Mouse (Mus musculus): ENCODE results near the gene Pitx3. TPM values are rescaled to one million over a fixed set of nuclear protein-coding genes. Genes with fewer than 3 reads are reported as not detected.
"Not testable (repeated sequence)": the region's sequence is repeated elsewhere in the genome, so short reads cannot be mapped to it uniquely, and the experiment has no call there.

Gene Pitx3
- polyA plus RNA-seq, 1 experiment from 2014 or later = not detected

DNA sequence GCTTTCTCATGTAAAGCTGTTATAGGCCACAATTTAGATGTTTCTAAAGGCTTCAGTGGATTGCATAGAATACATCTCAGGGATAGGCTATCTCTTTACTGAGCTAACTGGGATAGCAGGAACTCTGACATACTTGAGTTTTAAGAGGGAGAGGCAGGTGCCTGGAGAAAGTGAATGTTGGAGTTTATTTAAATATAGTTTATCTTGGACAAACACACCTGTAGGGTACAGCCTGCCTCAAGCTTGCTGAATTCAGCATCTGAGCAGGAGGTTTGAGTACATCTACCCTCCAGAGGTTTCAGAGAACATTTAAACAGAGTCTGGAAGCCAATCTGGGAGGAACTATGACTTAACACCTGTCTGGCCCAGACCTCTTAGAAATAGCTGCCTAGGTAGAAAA, 27.0 kb upstream of the Pitx3 start:
- Histone ChIP-seq H3K4me1 (replicated peaks; ENCODE audit: control insufficient read depth, insufficient read depth, low read length) (no peaks in the 10 kb centered on the region), H3K36me3 (ENCODE audit: control insufficient read depth, insufficient read depth) (peaks cover 14% of the 10 kb centered on the region), H3K9me3 (ENCODE audit: control insufficient read depth) (no peaks in the 10 kb centered on the region), H3K27me3 (replicated peaks; ENCODE audit: control insufficient read depth, insufficient read depth, low read length) (no peaks in the 10 kb centered on the region), H3K4me3 (ENCODE audit: low read depth, low read length) (no peak overlapping the region), H3K9ac (ENCODE audit: low read depth, low read length) (no peak overlapping the region), H3K4me2 (replicated peaks; ENCODE audit: low read depth) (no peak overlapping the region), H3K27ac (ENCODE audit: low read depth, low read length) (no peak overlapping the region)
- no peak for TF ChIP-seq CTCF (IDR thresholded peaks at IDR 0.05; ENCODE audit: low read depth)
- no peak for ATAC-seq

DNA sequence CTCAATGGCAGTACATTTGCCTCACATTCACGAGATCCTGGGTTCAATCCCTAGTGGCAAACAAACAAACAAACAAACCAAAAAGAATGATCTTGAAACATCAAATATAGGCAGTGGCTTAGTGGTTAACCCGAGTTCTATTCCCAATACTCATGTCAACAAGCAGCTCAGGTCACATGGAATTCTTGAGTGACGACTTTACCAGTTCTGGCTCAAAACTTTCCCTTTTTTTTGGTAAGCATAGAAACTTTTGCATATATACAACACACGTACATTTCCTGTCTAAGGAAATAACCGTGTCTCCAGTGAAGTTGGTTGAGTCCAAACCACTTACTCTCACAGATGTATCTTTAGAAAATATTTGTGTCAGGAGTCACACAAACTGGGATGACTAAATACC, 24.4 kb upstream of the Pitx3 start:
- Histone ChIP-seq H3K9me3 (ENCODE audit: control insufficient read depth) (no peaks in the 10 kb centered on the region), H3K27ac (ENCODE audit: low read depth, low read length) (no peak overlapping the region), H3K4me3 (ENCODE audit: low read depth, low read length) (no peak overlapping the region), H3K4me1 (replicated peaks; ENCODE audit: control insufficient read depth, insufficient read depth, low read length) (no peaks in the 10 kb centered on the region), H3K36me3 (ENCODE audit: control insufficient read depth, insufficient read depth) (peaks cover 14% of the 10 kb centered on the region), H3K4me2 (replicated peaks; ENCODE audit: low read depth) (no peak overlapping the region), H3K9ac (ENCODE audit: low read depth, low read length) (no peak overlapping the region), H3K27me3 (replicated peaks; ENCODE audit: control insufficient read depth, insufficient read depth, low read length) (no peaks in the 10 kb centered on the region)
- no peak for TF ChIP-seq CTCF (IDR thresholded peaks at IDR 0.05; ENCODE audit: low read depth)
- whole genome bisulfite sequencing = 70% methylated on average over 5 of the region's 5 CpGs
- no peak for ATAC-seq

DNA sequence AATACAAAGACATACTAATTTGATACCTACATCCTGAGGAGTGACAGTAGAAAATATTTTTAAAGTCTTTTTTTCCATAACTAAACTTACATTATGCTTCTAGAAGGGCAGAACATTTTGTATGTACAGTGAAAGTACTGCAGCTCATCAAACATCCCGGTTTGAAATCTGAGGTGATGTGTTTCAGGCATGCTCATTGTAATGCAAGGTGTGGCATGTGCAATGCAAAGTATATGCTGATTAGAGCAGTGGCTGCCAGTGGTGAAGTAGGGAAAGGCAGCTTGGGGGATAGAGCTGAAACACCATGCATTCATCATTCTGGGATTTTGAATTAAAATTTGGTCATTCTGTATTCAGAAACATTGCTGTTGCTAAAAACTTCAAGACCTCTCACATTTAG, 21.8 kb upstream of the Pitx3 start:
- no peak for ATAC-seq
- H3K4me3 ChIP-seq (ENCODE audit: low read depth, low read length) = no peak overlapping the region
- peaks cover 27% of the 10 kb centered on the region for H3K36me3 ChIP-seq (ENCODE audit: control insufficient read depth, insufficient read depth)
- H3K4me1 ChIP-seq (replicated peaks; ENCODE audit: control insufficient read depth, insufficient read depth, low read length) = no peaks in the 10 kb centered on the region
- 62% methylated on average over 1 of the region's 1 CpGs for WGBS
- H3K27ac ChIP-seq (ENCODE audit: low read depth, low read length) = no peak overlapping the region
- no peak overlapping the region for H3K9ac ChIP-seq (ENCODE audit: low read depth, low read length)
- H3K9me3 ChIP-seq (ENCODE audit: control insufficient read depth) = no peaks in the 10 kb centered on the region
- TF ChIP-seq CTCF (IDR thresholded peaks at IDR 0.05; ENCODE audit: low read depth) = no peak
- H3K27me3 ChIP-seq (replicated peaks; ENCODE audit: control insufficient read depth, insufficient read depth, low read length) = no peaks in the 10 kb centered on the region
- no peak overlapping the region for H3K4me2 ChIP-seq (replicated peaks; ENCODE audit: low read depth)

DNA sequence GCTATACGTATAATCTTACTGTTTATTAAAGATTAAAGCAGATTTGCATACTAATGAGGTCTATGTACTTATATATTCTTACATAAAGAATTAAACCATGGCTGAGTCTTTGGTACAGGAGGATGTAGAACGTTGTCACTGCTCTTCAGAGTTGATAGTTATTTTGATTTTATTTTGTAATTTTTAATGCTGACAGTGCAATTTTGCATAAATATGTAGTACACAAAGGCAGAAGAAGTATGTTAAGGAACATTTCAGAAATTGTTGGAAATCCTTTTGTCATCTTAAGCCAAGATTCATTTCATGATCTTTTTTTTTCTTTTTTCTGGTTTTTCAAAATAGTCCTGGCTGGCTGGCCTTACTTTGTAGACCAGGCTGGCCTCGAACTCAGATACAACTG, 21.3 kb upstream of the Pitx3 start:
- no peak for TF ChIP-seq CTCF (IDR thresholded peaks at IDR 0.05; ENCODE audit: low read depth)
- Histone ChIP-seq H3K9me3 (ENCODE audit: control insufficient read depth) (no peaks in the 10 kb centered on the region), H3K9ac (ENCODE audit: low read depth, low read length) (no peak overlapping the region), H3K4me1 (replicated peaks; ENCODE audit: control insufficient read depth, insufficient read depth, low read length) (no peaks in the 10 kb centered on the region), H3K27me3 (replicated peaks; ENCODE audit: control insufficient read depth, insufficient read depth, low read length) (no peaks in the 10 kb centered on the region), H3K4me2 (replicated peaks; ENCODE audit: low read depth) (no peak overlapping the region), H3K36me3 (ENCODE audit: control insufficient read depth, insufficient read depth) (peaks cover 32% of the 10 kb centered on the region), H3K27ac (ENCODE audit: low read depth, low read length) (no peak overlapping the region), H3K4me3 (ENCODE audit: low read depth, low read length) (no peak overlapping the region)
- 88% methylated on average over 3 of the region's 3 CpGs for WGBS
- no peak for ATAC-seq

DNA sequence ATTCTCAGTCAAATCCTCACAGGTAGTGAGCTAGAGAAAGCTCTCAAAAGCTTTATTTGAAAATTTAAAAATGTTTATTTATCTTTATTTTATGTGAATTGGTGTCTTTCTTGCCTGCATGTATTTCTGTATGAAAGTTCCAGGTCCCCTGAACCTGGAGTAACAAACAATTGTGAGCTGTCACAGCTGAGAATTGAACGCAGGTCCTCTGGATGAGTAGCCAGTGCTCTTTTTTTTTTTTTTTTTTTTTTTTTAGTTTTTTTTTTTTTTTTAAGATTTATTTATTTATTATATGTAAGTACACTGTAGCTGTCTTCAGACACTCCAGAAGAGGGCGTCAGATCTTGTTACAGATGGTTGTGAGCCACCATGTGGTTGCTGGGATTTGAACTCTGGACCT, 19.0 kb upstream of the Pitx3 start:
- ATAC-seq; H3K27me3 ChIP-seq (replicated peaks; ENCODE audit: control insufficient read depth, insufficient read depth, low read length); H3K9me3 ChIP-seq (ENCODE audit: control insufficient read depth); H3K4me1 ChIP-seq (replicated peaks; ENCODE audit: control insufficient read depth, insufficient read depth, low read length); H3K27ac ChIP-seq (ENCODE audit: low read depth, low read length); H3K4me3 ChIP-seq (ENCODE audit: low read depth, low read length); H3K4me2 ChIP-seq (replicated peaks; ENCODE audit: low read depth); H3K9ac ChIP-seq (ENCODE audit: low read depth, low read length): not testable (repeated sequence)
- H3K36me3 ChIP-seq (ENCODE audit: control insufficient read depth, insufficient read depth) = peaks cover 34% of the 10 kb centered on the region
- 90% methylated on average over 1 of the region's 2 CpGs for WGBS

DNA sequence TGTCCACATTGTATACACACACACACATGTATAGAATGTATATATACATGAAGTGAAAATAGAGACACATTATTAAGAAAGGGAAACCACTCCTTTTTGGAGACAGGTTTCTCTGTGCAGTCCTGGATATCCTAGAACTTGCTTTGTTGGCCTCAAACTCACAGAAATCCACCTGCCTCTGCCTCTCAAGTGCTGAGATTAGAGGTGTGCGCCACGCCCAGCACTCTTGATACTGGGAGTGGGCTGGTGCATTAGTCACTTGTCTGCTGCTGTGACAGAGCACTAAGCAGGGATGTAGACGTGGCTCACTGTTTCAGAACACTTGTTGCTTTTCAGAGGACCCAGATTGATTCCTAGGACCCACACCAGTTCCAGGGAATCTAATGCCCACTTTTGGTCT, 17.8 kb upstream of the Pitx3 start:
- no peak for TF ChIP-seq CTCF (IDR thresholded peaks at IDR 0.05; ENCODE audit: low read depth)
- no peak for ATAC-seq
- H3K36me3 ChIP-seq (ENCODE audit: control insufficient read depth, insufficient read depth) = peaks cover 28% of the 10 kb centered on the region
- H3K4me3 ChIP-seq (ENCODE audit: low read depth, low read length) = no peak overlapping the region
- H3K4me1 ChIP-seq (replicated peaks; ENCODE audit: control insufficient read depth, insufficient read depth, low read length) = no peaks in the 10 kb centered on the region
- H3K27me3 ChIP-seq (replicated peaks; ENCODE audit: control insufficient read depth, insufficient read depth, low read length) = no peaks in the 10 kb centered on the region
- no peak overlapping the region for H3K27ac ChIP-seq (ENCODE audit: low read depth, low read length)
- no peak overlapping the region for H3K4me2 ChIP-seq (replicated peaks; ENCODE audit: low read depth)
- no peaks in the 10 kb centered on the region for H3K9me3 ChIP-seq (ENCODE audit: control insufficient read depth)
- H3K9ac ChIP-seq (ENCODE audit: low read depth, low read length) = no peak overlapping the region
- WGBS = 87% methylated on average over 3 of the region's 3 CpGs

DNA sequence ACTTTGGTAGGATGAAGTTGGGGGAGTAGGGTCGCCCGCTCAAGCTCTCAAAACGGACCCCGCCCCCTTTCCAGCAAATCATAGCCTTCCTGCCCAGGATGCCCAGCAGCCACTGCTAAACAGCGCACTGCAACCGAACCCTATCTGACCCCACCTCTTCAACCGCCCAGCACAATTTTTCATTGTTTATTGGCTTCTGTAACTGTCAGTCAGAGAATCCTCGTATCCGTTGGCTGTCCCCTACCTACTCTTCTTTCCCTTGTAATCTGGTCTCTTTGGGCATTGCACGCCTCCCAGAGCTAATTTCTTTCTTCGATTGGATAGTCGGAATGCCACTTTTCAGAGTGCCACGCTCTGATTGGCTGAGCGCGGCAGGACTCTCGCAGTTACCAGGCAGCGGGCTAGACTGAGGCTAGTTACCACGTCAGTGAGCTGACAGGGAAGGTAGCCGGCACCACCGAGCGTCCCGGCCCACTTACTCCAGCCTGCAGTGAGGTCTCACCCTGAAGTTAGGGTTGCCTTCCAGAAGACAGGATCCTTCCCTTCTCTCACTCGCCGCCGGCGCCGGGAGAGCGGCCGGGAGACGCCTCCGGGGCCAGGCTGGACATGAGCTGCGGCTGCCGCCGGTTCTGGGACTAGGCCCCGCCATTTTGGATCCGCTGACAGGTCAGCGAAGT, 4.1 kb upstream of the Pitx3 start, which contains the start of gene Gbf1:
TSS of gene Gbf1 (plus strand) at position 383 of the 677 bp plus-strand sequence.
- peak; percentile 17; the same call in 1 of the 2 replicates for TF ChIP-seq CTCF (IDR thresholded peaks at IDR 0.05; ENCODE audit: low read depth)
- H3K9ac ChIP-seq (ENCODE audit: low read depth, low read length) = peak within 1 kb of the TSS; percentile 70
- no peaks in the 10 kb centered on the region for H3K4me1 ChIP-seq (replicated peaks; ENCODE audit: control insufficient read depth, insufficient read depth, low read length)
- under 1% methylated on average over 37 of the region's 37 CpGs for WGBS
- H3K27me3 ChIP-seq (replicated peaks; ENCODE audit: control insufficient read depth, insufficient read depth, low read length) = peaks cover 30% of the 10 kb centered on the region
- peak within 1 kb of the TSS; percentile 83 for H3K4me2 ChIP-seq (replicated peaks; ENCODE audit: low read depth)
- no peaks in the 10 kb centered on the region for H3K9me3 ChIP-seq (ENCODE audit: control insufficient read depth)
- peak within 1 kb of the TSS; percentile 81 for H3K4me3 ChIP-seq (ENCODE audit: low read depth, low read length)
- H3K36me3 ChIP-seq (ENCODE audit: control insufficient read depth, insufficient read depth) = no peaks in the 10 kb centered on the region
- peak within 1 kb of the TSS; percentile 68 for H3K27ac ChIP-seq (ENCODE audit: low read depth, low read length)
- ATAC-seq = peak; percentile 97

Data from intestine, postnatal 0 days (tissue).